Mouse (Mus musculus) spleen, adult 2 months (tissue): Measurements from ENCODE around the gene Cxcl17.

Experiments
- CTCF ChIP-seq: fragments of 200-500 bp; IDR thresholded peaks from 2 replicates; pipeline ENCODE4 v1.5.1; 2011; ENCODE audit warnings: mild to moderate bottlenecking, inconsistent platforms; ENCODE audit not compliant: insufficient read depth, insufficient read length, insufficient replicate concordance; ENCODE audit errors: extremely low read depth
- POLR2A ChIP-seq: fragments of 200-500 bp; IDR thresholded peaks from 2 replicates; pipeline ENCODE4 v1.6.1; 2011; ENCODE audit warnings: low read depth, low read length, inconsistent platforms

- TF ChIP-seq CTCF (no peak), POLR2A (no peak)
Observed at GRCm38 (mm10) chr7:25411861-25412260, 825 bp downstream of the Cxcl17 start.
